Mouse (Mus musculus) MEL (cell line): ENCODE results near the gene Synrg.

Source experiments
- BHLHE40 ChIP-seq: IDR thresholded peaks from 2 replicates; pipeline ENCODE4 v1.6.1; 2012; ENCODE audit warnings: low read depth, mild to moderate bottlenecking, inconsistent platforms, low read length, improper control_type of control experiment, borderline replicate concordance
- CTCF ChIP-seq, 3 experiments: IDR thresholded peaks in 2 of 3; conservative IDR thresholded peaks in 1 of 3; 2 replicates each; pipeline ENCODE4 v1.5.1; 2011 to 2012; ENCODE audit warnings: low read length in 3 of 3, low read depth in 2 of 3, mild to moderate bottlenecking in 2 of 3, improper control_type of control experiment in 1 of 3, inconsistent platforms in 1 of 3, mixed read lengths in 1 of 3, moderate library complexity in 1 of 3; ENCODE audit not compliant: control insufficient read depth in 1 of 3, insufficient read depth in 1 of 3, poor library complexity in 1 of 3, severe bottlenecking in 1 of 3
- GATA1 ChIP-seq: IDR thresholded peaks from 2 replicates; pipeline ENCODE4 v1.6.1; 2011; ENCODE audit warnings: low read depth, low read length, improper control_type of control experiment
- JUND ChIP-seq: IDR thresholded peaks from 2 replicates; pipeline ENCODE4 v1.6.1; 2011; ENCODE audit warnings: low read depth, mild to moderate bottlenecking, improper control_type of control experiment, low read length
- MAX ChIP-seq: IDR thresholded peaks from 2 replicates; pipeline ENCODE4 v1.6.1; 2011; ENCODE audit warnings: low read length, improper control_type of control experiment
- POLR2A ChIP-seq, 2 experiments: IDR thresholded peaks; 2 replicates each; pipeline ENCODE4 v1.6.1; 2011 to 2012; ENCODE audit warnings: low read length in 2 of 2, mild to moderate bottlenecking in 2 of 2, control low read depth in 1 of 2, improper control_type of control experiment in 1 of 2, low read depth in 1 of 2, moderate library complexity in 1 of 2; ENCODE audit not compliant: control insufficient read depth in 1 of 2, insufficient read depth in 1 of 2, poor library complexity in 1 of 2
- TAL1 ChIP-seq: IDR thresholded peaks from 2 replicates; pipeline ENCODE4 v1.6.1; 2012; ENCODE audit warnings: mild to moderate bottlenecking, inconsistent platforms, low read length, moderate library complexity, mixed read lengths
- UBTF ChIP-seq: IDR thresholded peaks from 2 replicates; pipeline ENCODE4 v1.6.1; 2012; ENCODE audit warnings: low read depth, mild to moderate bottlenecking, inconsistent platforms, low read length, improper control_type of control experiment, moderate library complexity, borderline replicate concordance; ENCODE audit not compliant: insufficient read depth

GRCm38 (mm10) chr11:84068191-84069033 is 104.2 kb downstream of the Synrg start:
- TF ChIP-seq TAL1 (no peak), BHLHE40 (no peak), MAX (no peak), CTCF (IDR thresholded peaks at IDR 0.05 in 2 of 3, conservative IDR thresholded peaks at IDR 0.05 in 1 of 3; ENCODE audit: control insufficient read depth in 1 of 3, insufficient read depth in 1 of 3, low read depth in 2 of 3, low read length in 3 of 3, poor library complexity in 1 of 3, severe bottlenecking in 1 of 3) (0 out of 6 replicates have a peak, but pooled peaks of 1 of the 3 experiments have one; percentile 9), GATA1 (no peak), POLR2A (IDR thresholded peaks at IDR 0.05; ENCODE audit: control insufficient read depth in 1 of 2, insufficient read depth in 1 of 2, low read depth in 1 of 2, low read length in 2 of 2, poor library complexity in 1 of 2) (peak; percentile 82 to 93), JUND (no peak), UBTF (peak; percentile 69; the same call in 1 of the 2 replicates)
